Mouse (Mus musculus) liver, adult 2 months (tissue): Measurements from ENCODE around the gene Crisp3. TPM values are rescaled to one million over a fixed set of nuclear protein-coding genes. Genes with fewer than 3 reads are reported as not detected.
"Not testable (repeated sequence)": the region's sequence is repeated elsewhere in the genome, so short reads cannot be mapped to it uniquely, and the experiment has no call there.

Source experiments
- DNase-seq: peaks from one replicate; pipeline ENCODE4 v3.0.0-alpha.2; 2011; ENCODE audit warnings: low read depth, low spot score; ENCODE audit errors: extremely low read depth
- H3K27ac ChIP-seq: fragments of 200-500 bp; replicated peaks from 2 replicates; pipeline ENCODE4 v1.5.1; 2012; ENCODE audit warnings: low read depth, mild to moderate bottlenecking, control low read depth, inconsistent platforms, low read length; ENCODE audit not compliant: insufficient read depth
- H3K27me3 ChIP-seq: fragments of 200-500 bp; 2 replicates; pipeline ENCODE4 v1.6.1; 2012; ENCODE audit warnings: mild to moderate bottlenecking, moderate library complexity, low read length, inconsistent platforms; ENCODE audit not compliant: control insufficient read depth, insufficient read depth
- H3K36me3 ChIP-seq: fragments of 200-500 bp; 2 replicates; pipeline ENCODE4 v1.6.1; 2012; ENCODE audit warnings: low read length, inconsistent platforms; ENCODE audit not compliant: control insufficient read depth, insufficient read depth
- H3K4me1 ChIP-seq: fragments of 200-500 bp; 2 replicates; pipeline ENCODE4 v1.6.1; 2011; ENCODE audit warnings: low read length; ENCODE audit not compliant: control insufficient read depth, insufficient read depth
- H3K4me3 ChIP-seq: fragments of 200-500 bp; 2 replicates; pipeline ENCODE4 v1.5.1; 2011; ENCODE audit warnings: low read depth, mild to moderate bottlenecking, control low read depth, low read length, moderate library complexity; ENCODE audit not compliant: insufficient read depth
- H3K79me2 ChIP-seq: fragments of 200-500 bp; 2 replicates; pipeline ENCODE4 v1.6.1; 2012; ENCODE audit warnings: inconsistent platforms, mild to moderate bottlenecking, low read length, moderate library complexity; ENCODE audit not compliant: control insufficient read depth, insufficient read depth
- H3K9ac ChIP-seq: fragments of 200-500 bp; 2 replicates; pipeline ENCODE4 v1.6.1; 2012; ENCODE audit warnings: low read depth, mild to moderate bottlenecking, control low read depth, inconsistent platforms, low read length
- CTCF ChIP-seq: fragments of 200-500 bp; IDR thresholded peaks from 2 replicates; pipeline ENCODE4 v1.5.1; 2011; ENCODE audit warnings: low read depth, low read length, control low read depth
- POLR2A ChIP-seq: fragments of 200-500 bp; IDR thresholded peaks from 2 replicates; pipeline ENCODE4 v1.6.1; 2011; ENCODE audit warnings: low read length, control low read depth; ENCODE audit not compliant: insufficient read depth; ENCODE audit errors: extremely low read depth
- WGBS: fragments of 180-500 bp; shearing (Covaris S2); methylation state at CpG from one replicate; pipeline ENCODE4 v1.1.7; 2018; 5-methylcytosine and 5-hydroxymethylcytosine counted together
- polyA plus RNA-seq: library from polyadenylated mRNA; depleted of rRNA; stranded (reverse); fragments of >200 nt; gene quantifications from 2 replicates; pipeline ENCODE4 v1.2.3, GENCODE M21; 2012; rRNA removed
- total RNA-seq: library from RNA; depleted of rRNA; stranded (reverse); fragments of >200 nt; gene quantifications from 2 replicates; pipeline ENCODE4 v1.2.3, GENCODE M21; 2014; rRNA removed

The Crisp3 gene
- total RNA-seq, result not detected in 2 replicates
- not detected in 2 replicates for polyA plus RNA-seq

DNA sequence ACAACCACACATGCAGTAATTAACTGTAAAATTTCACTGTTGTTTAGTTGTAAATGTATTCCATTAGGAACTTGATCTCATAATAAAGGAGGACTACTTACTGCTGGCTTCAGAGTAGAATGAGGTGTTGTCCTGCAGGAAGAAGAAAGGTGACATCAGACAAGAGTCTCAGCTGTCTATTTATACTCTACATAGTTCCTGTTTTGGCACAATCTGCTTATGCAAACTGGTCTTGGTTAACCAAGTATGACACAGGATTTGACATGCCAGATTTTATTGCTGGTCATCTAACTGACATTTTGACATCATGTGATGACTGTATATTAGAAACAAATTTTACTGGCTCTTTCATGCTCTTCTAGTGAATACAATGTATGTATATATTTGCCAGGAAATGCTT lies at the start of gene Crisp3:
Gene Crisp3 (minus strand): TSS at position 154 of the 400 bp plus-strand sequence.
- no peaks in the 10 kb centered on the region for H3K27me3 ChIP-seq
- H3K4me3 ChIP-seq, result no peak within 1 kb of the TSS
- TF ChIP-seq CTCF, result no peak
- no peak for TF ChIP-seq POLR2A
- no peak within 1 kb of the TSS for H3K9ac ChIP-seq
- H3K79me2 ChIP-seq, result no peaks in the 10 kb centered on the region
- no peaks in the 10 kb centered on the region for H3K4me1 ChIP-seq
- no peak for DNase-seq
- no peaks in the 10 kb centered on the region for H3K36me3 ChIP-seq
- no peak within 1 kb of the TSS for H3K27ac ChIP-seq

DNA sequence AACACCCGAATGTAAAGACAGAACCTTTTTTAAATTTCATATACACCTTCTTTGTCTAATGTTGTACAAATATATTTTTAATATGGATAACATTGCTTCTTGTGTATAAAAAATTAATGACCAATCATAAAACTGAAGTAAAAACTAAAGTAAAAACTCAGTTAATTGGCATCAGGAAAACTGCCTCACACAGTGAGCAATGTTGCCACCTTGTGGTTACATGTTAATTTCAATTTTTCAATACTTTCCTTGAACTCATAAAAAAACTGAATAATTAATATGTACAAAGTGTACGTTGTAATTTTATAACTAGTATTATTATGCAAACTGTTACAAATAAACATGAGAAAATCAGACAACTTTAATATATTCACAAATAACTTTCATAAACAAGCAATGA lies 43.3 kb upstream of the Crisp3 start:
- Histone ChIP-seq H3K4me3 (no peak overlapping the region), H3K27ac (no peak overlapping the region), H3K36me3 (no peaks in the 10 kb centered on the region), H3K79me2 (no peaks in the 10 kb centered on the region), H3K9ac (no peak overlapping the region), H3K4me1 (no peaks in the 10 kb centered on the region), H3K27me3 (no peaks in the 10 kb centered on the region)
- no peak for TF ChIP-seq CTCF
- no peak for TF ChIP-seq POLR2A
- DNase-seq, result no peak
- WGBS, result 65% methylated on average over 2 of the region's 2 CpGs

DNA sequence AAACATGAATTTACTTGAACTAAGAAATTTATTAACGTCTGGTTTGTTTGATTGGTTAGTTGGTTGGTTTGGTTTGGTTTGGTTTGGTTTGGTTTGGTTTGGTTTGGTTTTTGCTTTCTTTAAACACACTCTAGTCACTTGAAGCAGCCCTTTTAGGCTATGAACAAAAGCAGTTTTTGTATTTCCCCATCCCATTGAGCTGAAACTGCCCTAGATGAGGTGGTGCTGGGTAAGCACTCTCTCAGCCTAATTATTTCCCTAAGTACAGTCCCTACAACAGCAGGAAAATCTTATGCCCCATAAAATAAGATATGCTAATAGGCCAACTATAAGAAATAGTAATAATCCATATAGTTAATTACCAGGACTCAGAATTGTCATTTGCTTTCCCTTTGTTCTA lies 33.4 kb upstream of the Crisp3 start:
- H3K4me1 ChIP-seq, result no peaks in the 10 kb centered on the region
- TF ChIP-seq CTCF (no peak), POLR2A (no peak)
- no peaks in the 10 kb centered on the region for H3K79me2 ChIP-seq
- no peak overlapping the region for H3K27ac ChIP-seq
- H3K36me3 ChIP-seq, result no peaks in the 10 kb centered on the region
- no peak overlapping the region for H3K4me3 ChIP-seq
- H3K27me3 ChIP-seq, result no peaks in the 10 kb centered on the region
- no peak for DNase-seq
- H3K9ac ChIP-seq, result no peak overlapping the region
- WGBS, result 67% methylated on average over 1 of the region's 1 CpGs

DNA sequence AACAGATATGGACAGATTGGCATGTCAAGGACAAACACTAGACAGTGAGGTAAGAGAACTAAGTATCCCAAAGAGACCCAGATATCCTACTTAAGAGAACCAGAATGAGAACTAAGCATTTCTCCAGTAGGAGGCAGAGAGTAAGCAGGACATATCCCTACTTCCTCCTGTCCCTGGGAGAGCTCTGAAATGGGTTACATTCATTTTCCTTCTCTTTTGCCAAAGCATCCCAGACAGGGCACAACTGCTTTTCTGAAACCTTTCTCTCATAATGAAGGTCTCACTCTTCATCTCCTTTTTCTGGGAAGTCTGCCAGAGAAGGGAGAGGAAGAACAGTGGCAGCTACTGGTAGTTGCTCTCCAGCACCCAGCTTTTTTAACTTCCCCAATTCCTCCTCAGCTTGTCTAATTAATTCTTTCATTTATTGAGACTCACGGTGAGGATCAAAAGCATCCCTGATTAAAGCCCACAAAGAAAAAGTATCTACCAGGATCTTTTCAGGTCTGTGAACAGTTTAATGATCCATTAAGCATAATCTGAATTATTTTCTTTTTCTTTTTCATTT lies 32.9 kb upstream of the Crisp3 start:
- H3K27ac ChIP-seq, result no peak overlapping the region
- no peaks in the 10 kb centered on the region for H3K79me2 ChIP-seq
- no peak overlapping the region for H3K4me3 ChIP-seq
- 75% methylated on average over 1 of the region's 1 CpGs for WGBS
- no peaks in the 10 kb centered on the region for H3K4me1 ChIP-seq
- no peak overlapping the region for H3K9ac ChIP-seq
- no peaks in the 10 kb centered on the region for H3K36me3 ChIP-seq
- no peak for DNase-seq
- no peaks in the 10 kb centered on the region for H3K27me3 ChIP-seq
- no peak for TF ChIP-seq CTCF
- TF ChIP-seq POLR2A, result no peak

DNA sequence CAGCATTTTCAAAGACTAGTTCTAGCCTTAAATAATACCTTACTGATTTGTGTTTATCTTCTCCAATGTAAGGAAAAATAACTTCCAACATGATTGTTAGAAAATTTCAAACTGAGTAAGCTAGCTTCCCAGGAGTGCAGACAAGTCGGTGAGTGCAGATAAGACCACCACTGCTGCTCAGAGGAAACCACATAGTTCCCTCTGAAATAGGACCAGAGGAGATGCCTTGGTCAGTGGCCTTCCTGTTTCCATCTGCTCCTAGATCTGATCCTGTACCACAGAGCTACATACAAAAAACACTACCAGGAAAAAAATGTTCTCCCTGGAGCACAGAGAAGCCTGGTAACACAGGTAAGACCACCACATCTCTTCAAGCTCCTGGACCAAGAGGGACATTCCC lies 10.4 kb upstream of the Crisp3 start:
- DNase-seq, result no peak
- 74% methylated on average over 1 of the region's 1 CpGs for WGBS
- Histone ChIP-seq H3K36me3 (no peaks in the 10 kb centered on the region), H3K4me3 (no peak overlapping the region), H3K79me2 (no peaks in the 10 kb centered on the region), H3K27me3 (no peaks in the 10 kb centered on the region), H3K9ac (no peak overlapping the region), H3K4me1 (no peaks in the 10 kb centered on the region), H3K27ac (no peak overlapping the region)
- TF ChIP-seq CTCF (no peak), POLR2A (no peak)

DNA sequence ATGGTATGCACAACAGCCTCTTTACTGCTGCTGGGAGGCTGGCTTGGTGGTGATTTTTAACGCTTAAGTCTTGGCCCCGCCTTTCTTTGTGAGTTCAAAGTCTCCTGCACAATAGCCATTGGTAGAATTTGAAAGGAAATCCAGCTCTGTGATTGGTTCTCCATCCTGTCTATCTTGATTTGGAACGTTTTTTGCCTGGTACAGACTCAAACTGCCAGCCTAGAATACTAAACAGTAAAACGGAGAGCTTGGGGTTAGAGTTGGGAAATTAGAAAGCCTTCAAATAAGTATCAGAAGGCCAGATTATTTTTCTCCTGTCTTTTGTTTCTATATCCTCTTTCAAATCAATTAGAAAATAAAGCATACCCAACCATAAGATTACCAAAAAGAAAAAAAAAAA lies 33.5 kb downstream of the Crisp3 start, which contains the start of gene Pgk2:
Gene Pgk2 (minus strand): TSS at position 101 of the 400 bp plus-strand sequence.
- 75% methylated on average over 4 of the region's 4 CpGs for WGBS
- no peaks in the 10 kb centered on the region for H3K27me3 ChIP-seq
- TF ChIP-seq POLR2A, result no peak
- no peak for TF ChIP-seq CTCF

DNA sequence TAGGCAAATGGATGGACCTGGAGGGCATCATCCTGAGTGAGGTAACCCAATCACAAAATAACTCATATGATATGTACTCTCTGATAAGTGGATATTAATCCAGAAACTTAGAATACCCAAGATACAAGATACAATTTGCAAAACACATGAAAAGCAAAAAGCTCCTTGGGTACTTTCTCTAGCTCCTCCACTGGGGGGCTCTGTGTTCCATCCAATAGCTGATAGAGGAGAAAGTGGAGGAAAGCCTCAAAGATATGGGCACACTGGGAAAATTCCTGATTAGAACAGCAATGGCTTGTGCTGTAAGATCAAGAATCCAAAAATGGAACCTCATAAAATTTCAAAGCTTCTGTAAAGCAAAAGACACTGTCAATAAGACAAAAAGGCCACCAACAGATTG lies 40.3 kb downstream of the Crisp3 start:
- not testable (repeated sequence) for H3K79me2 ChIP-seq, DNase-seq, H3K36me3 ChIP-seq, H3K27me3 ChIP-seq, H3K27ac ChIP-seq, H3K4me1 ChIP-seq, H3K9ac ChIP-seq, H3K4me3 ChIP-seq

More for the DNA sequence above, 33.5 kb downstream of the Crisp3 start, which contains the start of gene Pgk2:
- DNase-seq, result no peak
- H3K36me3 ChIP-seq, result no peaks in the 10 kb centered on the region
- no peaks in the 10 kb centered on the region for H3K79me2 ChIP-seq
- no peak within 1 kb of the TSS for H3K9ac ChIP-seq
- no peak within 1 kb of the TSS for H3K4me3 ChIP-seq
- no peak within 1 kb of the TSS for H3K27ac ChIP-seq
- no peaks in the 10 kb centered on the region for H3K4me1 ChIP-seq

DNA sequence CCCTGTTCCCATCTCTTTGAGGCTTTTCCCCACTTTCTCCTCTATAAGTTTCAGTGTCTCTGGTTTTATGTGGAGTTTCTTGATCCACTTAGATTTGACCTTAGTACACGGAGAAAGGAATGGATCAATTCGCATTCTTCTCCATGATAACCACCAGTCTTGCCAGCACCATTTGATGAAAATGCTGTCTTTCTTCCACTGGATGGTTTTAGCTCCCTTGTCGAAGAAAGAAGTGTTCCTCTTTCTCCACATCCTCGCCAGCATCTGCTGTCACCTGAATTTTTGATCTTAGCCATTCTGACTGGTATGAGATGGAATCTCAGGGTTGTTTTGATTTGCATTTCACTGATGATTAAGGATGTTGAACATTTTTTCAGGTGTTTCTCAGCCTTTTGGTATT lies 51.9 kb downstream of the Crisp3 start:
- H3K79me2 ChIP-seq, H3K4me3 ChIP-seq, H3K9ac ChIP-seq, H3K27me3 ChIP-seq, DNase-seq, H3K27ac ChIP-seq, H3K36me3 ChIP-seq, H3K4me1 ChIP-seq: not testable (repeated sequence)
- WGBS, result 75% methylated on average over 4 of the region's 4 CpGs
